Mouse (Mus musculus) liver, embryonic 15.5 days (tissue): Measurements from ENCODE around the gene Rrm1. TPM values are rescaled to one million over a fixed set of nuclear protein-coding genes. Genes with fewer than 3 reads are reported as not detected.
"Not testable (repeated sequence)": the region's sequence is repeated elsewhere in the genome, so short reads cannot be mapped to it uniquely, and the experiment has no call there.

Source experiments
- ATAC-seq: fragments of 200-750 bp; cut with Nextera tagmentation; 2 replicates; pipeline ENCODE4 v1.8.0; 2017; ENCODE audit warnings: moderate number of reproducible peaks, mild to moderate bottlenecking, moderate library complexity; ENCODE audit not compliant: insufficient read depth
- H3K27ac ChIP-seq: fragments of 300-500 bp; sonication (generic); replicated peaks from 2 replicates; pipeline ENCODE4 v1.5.1; 2015; ENCODE audit warnings: mild to moderate bottlenecking, inconsistent platforms
- H3K27me3 ChIP-seq: fragments of 300-500 bp; sonication (generic); 2 replicates; pipeline ENCODE4 v1.6.1; 2015; ENCODE audit warnings: mild to moderate bottlenecking, inconsistent platforms
- H3K36me3 ChIP-seq: fragments of 300-500 bp; sonication (generic); replicated peaks from 2 replicates; pipeline ENCODE4 v1.6.1; 2015; ENCODE audit warnings: moderate library complexity, mild to moderate bottlenecking, inconsistent platforms
- H3K4me1 ChIP-seq: fragments of 300-500 bp; sonication (generic); replicated peaks from 2 replicates; pipeline ENCODE4 v1.6.1; 2015; ENCODE audit warnings: inconsistent platforms
- H3K4me2 ChIP-seq: fragments of 300-500 bp; sonication (generic); 2 replicates; pipeline ENCODE4 v1.6.1; 2015; ENCODE audit warnings: moderate library complexity, mild to moderate bottlenecking, inconsistent platforms
- H3K4me3 ChIP-seq: fragments of 300-500 bp; sonication (generic); replicated peaks from 2 replicates; pipeline ENCODE4 v1.5.1; 2015; ENCODE audit warnings: mild to moderate bottlenecking, inconsistent platforms
- H3K9ac ChIP-seq: fragments of 300-500 bp; sonication (generic); 2 replicates; pipeline ENCODE4 v1.6.1; 2015; ENCODE audit warnings: moderate library complexity, mild to moderate bottlenecking, inconsistent platforms
- H3K9me3 ChIP-seq: fragments of 300-500 bp; sonication (generic); replicated peaks from 2 replicates; pipeline ENCODE4 v1.6.1; 2016; ENCODE audit warnings: inconsistent platforms
- WGBS: fragments of 180-500 bp; shearing (Covaris S2); methylation state at CpG from one replicate; pipeline ENCODE4 v1.1.7; 2015; ENCODE audit warnings: mixed read lengths; ENCODE audit not compliant: insufficient replicate concordance; 5-methylcytosine and 5-hydroxymethylcytosine counted together
- polyA plus RNA-seq: library from polyadenylated mRNA; unstranded; fragments of >200 nt; fragmentation: Nextera tagmentation; extraction: Ambion mirVana; gene quantifications from 2 replicates; pipeline ENCODE4 v1.2.1, GENCODE M21; 2015

Gene Rrm1
- polyA plus RNA-seq, 1 experiment from 2014 or later = 171 TPM

- no peaks in the 10 kb centered on the region for H3K27me3 ChIP-seq
- 87% methylated on average over 11 of the region's 11 CpGs for WGBS
- no peak overlapping the region for H3K27ac ChIP-seq
- ATAC-seq = no peak
- 0 out of 2 replicates have a peak, but pooled peaks cover 3% of the 10 kb centered on the region for H3K36me3 ChIP-seq
- H3K4me2 ChIP-seq = no peak overlapping the region
- no peak overlapping the region for H3K9ac ChIP-seq
- H3K4me1 ChIP-seq = no peaks in the 10 kb centered on the region
- no peaks in the 10 kb centered on the region for H3K9me3 ChIP-seq
- H3K4me3 ChIP-seq = no peak overlapping the region
Observed at GRCm38 (mm10) chr7:102477377-102477776, 35.9 kb downstream of the Rrm1 start.

- H3K27me3 ChIP-seq = no peaks in the 10 kb centered on the region
- no peaks in the 10 kb centered on the region for H3K9me3 ChIP-seq
- H3K4me3 ChIP-seq = no peak overlapping the region
- 0 out of 2 replicates have a peak, but pooled peaks cover 3% of the 10 kb centered on the region for H3K36me3 ChIP-seq
- H3K4me1 ChIP-seq = no peaks in the 10 kb centered on the region
- no peak for ATAC-seq
- H3K27ac ChIP-seq = no peak overlapping the region
- H3K9ac ChIP-seq = no peak overlapping the region
- H3K4me2 ChIP-seq = no peak overlapping the region
- WGBS = 65% methylated on average over 4 of the region's 4 CpGs
Observed at GRCm38 (mm10) chr7:102478425-102478824, 36.9 kb downstream of the Rrm1 start.

GRCm38 (mm10) chr7:102478926-102479325, 37.4 kb downstream of the Rrm1 start:
- H3K27ac ChIP-seq = no peak overlapping the region
- H3K4me3 ChIP-seq = no peak overlapping the region
- 0 out of 2 replicates have a peak, but pooled peaks cover 4% of the 10 kb centered on the region for H3K4me1 ChIP-seq
- no peak overlapping the region for H3K9ac ChIP-seq
- WGBS = 75% methylated on average over 3 of the region's 3 CpGs
- ATAC-seq = no peak
- H3K36me3 ChIP-seq = 0 out of 2 replicates have a peak, but pooled peaks cover 3% of the 10 kb centered on the region
- H3K27me3 ChIP-seq = no peaks in the 10 kb centered on the region
- H3K9me3 ChIP-seq = no peaks in the 10 kb centered on the region
- no peak overlapping the region for H3K4me2 ChIP-seq

- H3K4me2 ChIP-seq = no peak overlapping the region
- H3K27me3 ChIP-seq = no peaks in the 10 kb centered on the region
- no peak overlapping the region for H3K9ac ChIP-seq
- H3K4me3 ChIP-seq = no peak overlapping the region
- ATAC-seq = no peak
- WGBS = 69% methylated on average over 5 of the region's 5 CpGs
- H3K9me3 ChIP-seq = no peaks in the 10 kb centered on the region
- 0 out of 2 replicates have a peak, but pooled peaks cover 3% of the 10 kb centered on the region for H3K36me3 ChIP-seq
- H3K4me1 ChIP-seq = 0 out of 2 replicates have a peak, but pooled peaks cover 7% of the 10 kb centered on the region
- no peak overlapping the region for H3K27ac ChIP-seq
Observed at GRCm38 (mm10) chr7:102479368-102480078, 38.0 kb downstream of the Rrm1 start.

GRCm38 (mm10) chr7:102480821-102481220, 39.3 kb downstream of the Rrm1 start:
- Histone ChIP-seq H3K9ac (no peak overlapping the region), H3K9me3 (no peaks in the 10 kb centered on the region), H3K4me1 (peaks cover 12% of the 10 kb centered on the region), H3K27me3 (no peaks in the 10 kb centered on the region), H3K27ac (no peak overlapping the region), H3K4me2 (no peak overlapping the region), H3K36me3 (0 out of 2 replicates have a peak, but pooled peaks cover 3% of the 10 kb centered on the region), H3K4me3 (no peak overlapping the region)
- no peak for ATAC-seq
- WGBS = 62% methylated on average over 4 of the region's 4 CpGs

GRCm38 (mm10) chr7:102481579-102481978, 40.1 kb downstream of the Rrm1 start, which contains the start of gene Olfr543:
Olfr543 (minus strand) TSS chr7:102481679.
- ATAC-seq = no peak
- WGBS = 85% methylated on average over 4 of the region's 4 CpGs

GRCm38 (mm10) chr7:102483665-102484064, 42.2 kb downstream of the Rrm1 start:
- H3K9me3 ChIP-seq = no peaks in the 10 kb centered on the region
- no peak for ATAC-seq
- no peak overlapping the region for H3K27ac ChIP-seq
- 73% methylated on average over 2 of the region's 2 CpGs for WGBS
- no peaks in the 10 kb centered on the region for H3K36me3 ChIP-seq
- H3K4me2 ChIP-seq = no peak overlapping the region
- H3K4me3 ChIP-seq = no peak overlapping the region
- H3K9ac ChIP-seq = no peak overlapping the region
- H3K4me1 ChIP-seq = peaks cover 20% of the 10 kb centered on the region
- H3K27me3 ChIP-seq = no peaks in the 10 kb centered on the region

More at GRCm38 (mm10) chr7:102481579-102481978, 40.1 kb downstream of the Rrm1 start, which contains the start of gene Olfr543:
- Histone ChIP-seq H3K27ac (no peak within 1 kb of the TSS), H3K27me3 (no peaks in the 10 kb centered on the region), H3K4me3 (no peak within 1 kb of the TSS), H3K9me3 (no peaks in the 10 kb centered on the region), H3K4me1 (peaks cover 20% of the 10 kb centered on the region), H3K9ac (no peak within 1 kb of the TSS), H3K36me3 (0 out of 2 replicates have a peak, but pooled peaks cover 3% of the 10 kb centered on the region), H3K4me2 (no peak within 1 kb of the TSS)

GRCm38 (mm10) chr7:102484766-102485165, 43.3 kb downstream of the Rrm1 start:
- H3K9me3 ChIP-seq, ATAC-seq, H3K27ac ChIP-seq, H3K36me3 ChIP-seq, H3K4me3 ChIP-seq, H3K4me2 ChIP-seq, H3K9ac ChIP-seq, H3K27me3 ChIP-seq: not testable (repeated sequence)
- 53% methylated on average over 8 of the region's 8 CpGs for WGBS
- H3K4me1 ChIP-seq = peaks cover 20% of the 10 kb centered on the region

- H3K9ac ChIP-seq = no peak overlapping the region
- 8% methylated on average over 1 of the region's 1 CpGs for WGBS
- no peaks in the 10 kb centered on the region for H3K36me3 ChIP-seq
- no peak overlapping the region for H3K27ac ChIP-seq
- H3K4me2 ChIP-seq = no peak overlapping the region
- no peaks in the 10 kb centered on the region for H3K27me3 ChIP-seq
- H3K4me3 ChIP-seq = no peak overlapping the region
- peak; percentile 58 for ATAC-seq
- peaks cover 20% of the 10 kb centered on the region for H3K4me1 ChIP-seq
- H3K9me3 ChIP-seq = no peaks in the 10 kb centered on the region
Observed at GRCm38 (mm10) chr7:102486105-102486504, 44.6 kb downstream of the Rrm1 start.

- ATAC-seq = no peak
- H3K27ac ChIP-seq = no peak within 1 kb of the TSS
- peaks cover 20% of the 10 kb centered on the region for H3K4me1 ChIP-seq
- no peak within 1 kb of the TSS for H3K9ac ChIP-seq
- no peak within 1 kb of the TSS for H3K4me2 ChIP-seq
- no peaks in the 10 kb centered on the region for H3K9me3 ChIP-seq
- H3K36me3 ChIP-seq = no peaks in the 10 kb centered on the region
- 25% methylated on average over 1 of the region's 1 CpGs for WGBS
- no peak within 1 kb of the TSS for H3K4me3 ChIP-seq
- no peaks in the 10 kb centered on the region for H3K27me3 ChIP-seq
Observed at GRCm38 (mm10) chr7:102488161-102488560, 46.7 kb downstream of the Rrm1 start, which contains the start of gene Olfr544. Olfr544 (minus strand) TSS chr7:102488313.

- not testable (repeated sequence) for H3K4me1 ChIP-seq, H3K27me3 ChIP-seq, ATAC-seq, H3K27ac ChIP-seq, H3K9ac ChIP-seq, H3K4me2 ChIP-seq, H3K36me3 ChIP-seq, H3K9me3 ChIP-seq, H3K4me3 ChIP-seq
- 48% methylated on average over 7 of the region's 7 CpGs for WGBS
Observed at GRCm38 (mm10) chr7:102494416-102494815, 52.9 kb downstream of the Rrm1 start.
